Mouse (Mus musculus) forebrain, embryonic 13.5 days (tissue): Measurements from ENCODE around the gene Tkt. TPM values are rescaled to one million over a fixed set of nuclear protein-coding genes. Genes with fewer than 3 reads are reported as not detected.

Source experiments
- ATAC-seq: fragments of 200-750 bp; cut with Nextera tagmentation; 2 replicates; pipeline ENCODE4 v1.8.0; 2017
- H3K27ac ChIP-seq: fragments of 300-500 bp; sonication (generic); 2 replicates; pipeline ENCODE4 v1.5.1; 2015; ENCODE audit warnings: inconsistent platforms, mild to moderate bottlenecking, moderate library complexity
- H3K27me3 ChIP-seq: fragments of 300-500 bp; sonication (generic); 2 replicates; pipeline ENCODE4 v1.6.1; 2015; ENCODE audit warnings: mild to moderate bottlenecking, inconsistent platforms
- H3K36me3 ChIP-seq: fragments of 300-500 bp; sonication (generic); 2 replicates; pipeline ENCODE4 v1.6.1; 2015; ENCODE audit warnings: mild to moderate bottlenecking, inconsistent platforms; ENCODE audit not compliant: poor library complexity, severe bottlenecking
- H3K4me1 ChIP-seq: fragments of 300-500 bp; sonication (generic); 2 replicates; pipeline ENCODE4 v1.6.1; 2015; ENCODE audit warnings: inconsistent platforms
- H3K4me2 ChIP-seq: fragments of 300-500 bp; sonication (generic); 2 replicates; pipeline ENCODE4 v1.6.1; 2015; ENCODE audit warnings: inconsistent platforms, mild to moderate bottlenecking, moderate library complexity
- H3K4me3 ChIP-seq: fragments of 300-500 bp; sonication (generic); 2 replicates; pipeline ENCODE4 v1.5.1; 2015; ENCODE audit warnings: mild to moderate bottlenecking, inconsistent platforms
- H3K9ac ChIP-seq: fragments of 300-500 bp; sonication (generic); 2 replicates; pipeline ENCODE4 v1.6.1; 2015; ENCODE audit warnings: mild to moderate bottlenecking, inconsistent platforms
- H3K9me3 ChIP-seq: fragments of 300-500 bp; sonication (generic); replicated peaks from 2 replicates; pipeline ENCODE4 v1.6.1; 2016; ENCODE audit warnings: inconsistent platforms
- WGBS: fragments of 180-500 bp; shearing (Covaris S2); methylation state at CpG from one replicate; pipeline ENCODE4 v1.1.7; 2015; 5-methylcytosine and 5-hydroxymethylcytosine counted together
- polyA plus RNA-seq: library from polyadenylated mRNA; unstranded; fragments of >200 nt; fragmentation: Nextera tagmentation; extraction: Ambion mirVana; gene quantifications from 2 replicates; pipeline ENCODE4 v1.2.1, GENCODE M21; 2015

Tkt gene
- polyA plus RNA-seq, 1 experiment from 2014 or later, result 274 TPM

DNA sequence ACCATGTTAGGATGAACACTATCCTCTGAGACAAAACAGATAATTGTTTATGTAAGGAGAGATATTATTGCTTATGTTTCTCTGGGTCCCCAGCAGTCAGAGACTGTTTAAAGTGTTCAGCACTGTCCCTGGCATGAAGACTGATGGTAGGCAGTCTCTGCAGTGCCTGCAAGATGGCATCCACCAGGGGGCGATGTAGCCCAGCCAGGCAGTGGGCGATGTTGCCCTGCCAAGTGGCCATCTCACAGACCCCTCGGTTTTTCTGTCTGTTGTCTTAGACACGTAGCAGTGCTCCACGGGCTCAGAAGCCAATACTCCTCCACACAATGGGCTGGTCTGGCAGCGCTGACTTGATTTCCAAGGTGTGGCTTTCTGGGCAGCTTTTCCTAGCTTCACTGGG, 43.3 kb downstream of the Tkt start:
- H3K27ac ChIP-seq, result no peak overlapping the region
- no peak overlapping the region for H3K4me2 ChIP-seq
- H3K4me1 ChIP-seq, result peaks cover 38% of the 10 kb centered on the region
- no peak for ATAC-seq
- 9% methylated on average over 6 of the region's 6 CpGs for WGBS
- H3K27me3 ChIP-seq, result no peaks in the 10 kb centered on the region
- no peaks in the 10 kb centered on the region for H3K36me3 ChIP-seq
- H3K9ac ChIP-seq, result no peak overlapping the region
- H3K9me3 ChIP-seq, result no peaks in the 10 kb centered on the region
- no peak overlapping the region for H3K4me3 ChIP-seq

DNA sequence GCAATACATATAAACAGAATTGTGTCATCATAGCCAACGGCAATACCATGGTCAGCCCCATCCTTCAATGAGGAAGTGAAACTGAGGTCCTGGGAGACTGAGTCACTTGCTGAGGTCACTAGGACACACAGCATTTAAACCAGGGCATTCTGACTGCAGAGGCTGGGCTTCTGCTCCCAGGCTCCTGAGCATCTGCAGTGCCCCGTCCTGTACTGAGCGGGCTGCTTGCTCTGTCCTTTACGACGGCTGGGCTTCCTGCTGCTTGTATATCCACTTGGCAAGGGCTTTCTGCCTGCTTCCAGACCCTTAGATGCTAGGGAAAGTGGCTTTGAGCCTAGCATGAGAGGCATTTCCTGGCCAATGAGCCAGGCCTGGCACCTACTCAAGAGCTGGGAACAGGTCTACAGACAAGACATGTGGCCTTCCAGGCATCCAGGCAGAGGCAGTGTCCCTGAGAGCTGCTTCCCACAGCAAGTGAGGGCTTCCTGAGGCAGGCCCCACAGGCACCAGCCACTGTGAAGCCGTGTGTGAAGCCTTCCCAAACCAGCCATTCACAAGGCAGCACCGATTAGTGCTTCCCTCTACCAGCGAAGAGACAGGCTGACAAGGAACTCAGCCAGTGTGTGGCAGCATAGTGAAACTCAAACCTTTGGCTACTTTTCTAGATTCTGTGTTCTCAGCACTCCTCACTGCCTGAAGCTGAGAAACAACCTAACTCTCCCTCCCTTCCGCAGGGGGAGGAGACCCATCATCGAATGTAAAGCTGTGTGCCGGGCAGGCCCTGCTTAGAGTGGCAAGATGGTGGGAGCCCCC, 45.3 kb downstream of the Tkt start:
- H3K9ac ChIP-seq, result no peak overlapping the region
- 34% methylated on average over 11 of the region's 11 CpGs for WGBS
- H3K27me3 ChIP-seq, result no peaks in the 10 kb centered on the region
- no peaks in the 10 kb centered on the region for H3K9me3 ChIP-seq
- peak; percentile 52 for ATAC-seq
- H3K4me3 ChIP-seq, result no peak overlapping the region
- peak overlapping the region; percentile 82 for H3K27ac ChIP-seq
- 0 out of 2 replicates have a peak, but pooled peaks cover 2% of the 10 kb centered on the region for H3K36me3 ChIP-seq
- H3K4me2 ChIP-seq, result peak overlapping the region; percentile 30; the same call in 1 of the 2 replicates
- peaks cover 26% of the 10 kb centered on the region for H3K4me1 ChIP-seq

DNA sequence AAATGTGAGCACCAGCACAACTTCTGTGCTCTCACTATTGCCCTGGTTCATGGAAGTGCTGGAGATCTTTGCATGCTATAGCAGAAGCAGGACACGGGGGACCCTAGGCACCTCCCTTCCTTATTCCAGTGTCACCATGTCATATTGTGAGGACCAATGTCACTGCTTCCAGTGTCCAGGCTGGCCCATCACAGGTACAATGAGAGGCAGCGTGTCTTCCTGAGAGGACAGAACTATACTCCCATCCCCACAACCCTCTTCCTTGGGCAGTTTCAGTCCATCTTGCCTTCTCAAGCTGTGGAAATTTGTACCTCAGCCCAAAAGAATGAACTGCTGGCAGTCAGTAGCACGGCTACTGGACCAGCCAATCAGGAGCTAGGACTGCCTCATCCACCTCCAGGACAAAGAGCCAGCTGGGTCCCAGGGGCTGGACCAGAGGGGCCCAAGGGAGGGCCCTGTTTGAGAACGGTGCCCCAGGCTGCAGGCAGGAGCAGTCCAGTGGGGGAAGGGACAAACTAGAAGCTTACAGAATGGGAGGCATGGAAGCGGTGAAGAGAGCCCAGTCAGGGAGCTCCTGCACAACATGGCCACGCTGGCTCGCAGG, 46.0 kb downstream of the Tkt start:
- Histone ChIP-seq H3K4me1 (peaks cover 26% of the 10 kb centered on the region), H3K27ac (peak overlapping the region; percentile 82), H3K27me3 (no peaks in the 10 kb centered on the region), H3K4me3 (no peak overlapping the region), H3K36me3 (peaks cover 10% of the 10 kb centered on the region; the same call in 1 of the 2 replicates), H3K9me3 (no peaks in the 10 kb centered on the region), H3K9ac (peak overlapping the region; percentile 41), H3K4me2 (peak overlapping the region; percentile 30)
- ATAC-seq, result peak; percentile 91
- 10% methylated on average over 7 of the region's 7 CpGs for WGBS

GRCm38 (mm10) chr14:30595576-30596313, 47.6 kb downstream of the Tkt start:
- no peak for ATAC-seq
- Histone ChIP-seq H3K27ac (no peak overlapping the region), H3K27me3 (no peaks in the 10 kb centered on the region), H3K4me3 (no peak overlapping the region), H3K9me3 (no peaks in the 10 kb centered on the region), H3K36me3 (peaks cover 14% of the 10 kb centered on the region), H3K9ac (no peak overlapping the region), H3K4me2 (no peak overlapping the region), H3K4me1 (peaks cover 26% of the 10 kb centered on the region)
- 91% methylated on average over 8 of the region's 8 CpGs for WGBS

DNA sequence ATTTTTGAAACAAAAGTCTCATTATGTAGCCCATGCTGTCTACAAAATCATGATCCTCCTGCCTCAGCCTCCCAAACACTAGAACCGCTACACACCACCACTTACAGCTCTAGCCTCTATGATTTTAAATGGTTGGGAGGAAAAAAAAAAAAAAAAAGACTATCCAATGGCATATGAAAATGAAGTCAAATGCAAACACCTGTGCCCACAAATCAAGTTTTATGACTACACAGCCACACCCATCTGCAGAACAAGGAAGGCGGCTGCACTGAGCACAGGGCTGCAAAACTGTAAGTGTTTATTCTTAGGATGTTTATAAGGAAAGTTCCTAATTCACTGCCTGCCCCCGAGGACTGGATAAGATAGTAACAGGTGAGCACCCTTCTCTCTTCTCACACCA, 48.2 kb downstream of the Tkt start:
- ATAC-seq, result no peak
- H3K27ac ChIP-seq, result no peak overlapping the region
- H3K4me2 ChIP-seq, result no peak overlapping the region
- no peaks in the 10 kb centered on the region for H3K27me3 ChIP-seq
- H3K9me3 ChIP-seq, result no peaks in the 10 kb centered on the region
- no peak overlapping the region for H3K9ac ChIP-seq
- WGBS, result 94% methylated on average over 3 of the region's 3 CpGs
- peaks cover 16% of the 10 kb centered on the region for H3K36me3 ChIP-seq
- peaks cover 26% of the 10 kb centered on the region for H3K4me1 ChIP-seq
- no peak overlapping the region for H3K4me3 ChIP-seq

- Histone ChIP-seq H3K27me3 (no peaks in the 10 kb centered on the region), H3K4me2 (no peak overlapping the region), H3K9me3 (no peaks in the 10 kb centered on the region), H3K4me1 (peaks cover 22% of the 10 kb centered on the region), H3K4me3 (no peak overlapping the region), H3K27ac (no peak overlapping the region), H3K36me3 (peaks cover 22% of the 10 kb centered on the region), H3K9ac (no peak overlapping the region)
- ATAC-seq, result no peak
- WGBS, result 66% methylated on average over 2 of the region's 2 CpGs
These were observed 49.0 kb downstream of the Tkt start for GRCm38 (mm10) chr14:30597142-30597541.

DNA sequence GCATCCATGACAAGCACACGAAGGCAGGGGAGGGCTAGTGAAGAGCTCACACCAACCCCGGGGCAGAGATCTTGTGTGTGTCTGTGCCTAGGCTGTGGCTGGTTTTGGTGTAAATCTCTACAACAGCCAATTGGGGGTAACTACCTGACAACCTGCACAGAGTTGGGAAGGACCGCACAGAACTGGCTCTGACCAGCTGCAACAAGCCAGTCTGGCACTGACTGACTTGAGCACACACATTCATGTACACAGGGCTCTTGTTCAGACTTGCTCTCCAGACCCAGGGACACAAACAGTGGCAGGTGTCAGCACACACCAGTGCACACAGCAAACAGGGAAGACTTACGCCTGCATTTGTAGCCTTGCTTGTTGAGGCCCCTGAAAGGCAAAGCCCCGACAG, 58.7 kb downstream of the Tkt start:
- no peak for ATAC-seq
- H3K27me3 ChIP-seq, result no peaks in the 10 kb centered on the region
- no peak overlapping the region for H3K4me2 ChIP-seq
- H3K9ac ChIP-seq, result no peak overlapping the region
- no peaks in the 10 kb centered on the region for H3K9me3 ChIP-seq
- H3K36me3 ChIP-seq, result peaks cover 9% of the 10 kb centered on the region
- no peak overlapping the region for H3K4me3 ChIP-seq
- no peak overlapping the region for H3K27ac ChIP-seq
- WGBS, result 87% methylated on average over 5 of the region's 5 CpGs
- H3K4me1 ChIP-seq, result no peaks in the 10 kb centered on the region

GRCm38 (mm10) chr14:30607696-30608095, 59.5 kb downstream of the Tkt start:
- no peaks in the 10 kb centered on the region for H3K27me3 ChIP-seq
- H3K36me3 ChIP-seq, result peaks cover under 1% of the 10 kb centered on the region; the same call in 1 of the 2 replicates
- WGBS, result 82% methylated on average over 4 of the region's 4 CpGs
- H3K9me3 ChIP-seq, result no peaks in the 10 kb centered on the region
- no peak for ATAC-seq
- H3K27ac ChIP-seq, result no peak overlapping the region
- H3K9ac ChIP-seq, result no peak overlapping the region
- H3K4me2 ChIP-seq, result no peak overlapping the region
- H3K4me1 ChIP-seq, result no peaks in the 10 kb centered on the region
- H3K4me3 ChIP-seq, result no peak overlapping the region

GRCm38 (mm10) chr14:30608176-30608575, 60.0 kb downstream of the Tkt start:
- H3K9me3 ChIP-seq, result no peaks in the 10 kb centered on the region
- no peaks in the 10 kb centered on the region for H3K27me3 ChIP-seq
- no peak overlapping the region for H3K9ac ChIP-seq
- H3K27ac ChIP-seq, result no peak overlapping the region
- 90% methylated on average over 6 of the region's 6 CpGs for WGBS
- H3K4me3 ChIP-seq, result no peak overlapping the region
- H3K4me1 ChIP-seq, result no peaks in the 10 kb centered on the region
- H3K36me3 ChIP-seq, result no peaks in the 10 kb centered on the region
- H3K4me2 ChIP-seq, result no peak overlapping the region
- no peak for ATAC-seq

DNA sequence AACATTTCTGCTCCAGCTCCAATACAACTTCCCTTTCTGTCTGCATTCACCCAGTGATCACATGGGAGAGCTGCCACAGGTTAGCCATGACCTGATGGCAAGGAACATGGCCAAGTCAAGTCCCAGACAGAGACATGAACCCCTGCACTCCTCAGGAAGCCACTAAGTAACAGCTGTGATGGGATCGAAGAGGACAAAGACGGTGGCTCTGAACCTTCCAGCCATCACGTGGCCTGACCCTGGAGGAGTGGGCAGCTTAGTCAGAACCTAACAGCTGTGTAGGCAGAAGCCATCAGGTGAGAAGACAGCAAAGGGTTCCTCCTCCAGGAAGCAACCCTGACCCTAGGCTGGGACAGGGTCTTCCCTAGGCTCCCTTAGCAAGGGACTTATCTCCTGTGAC, 61.3 kb downstream of the Tkt start:
- Histone ChIP-seq H3K4me1 (no peaks in the 10 kb centered on the region), H3K27me3 (no peaks in the 10 kb centered on the region), H3K9me3 (no peaks in the 10 kb centered on the region), H3K4me2 (no peak overlapping the region), H3K4me3 (no peak overlapping the region), H3K27ac (no peak overlapping the region), H3K36me3 (no peaks in the 10 kb centered on the region), H3K9ac (no peak overlapping the region)
- WGBS, result 93% methylated on average over 3 of the region's 3 CpGs
- ATAC-seq, result no peak

- WGBS, result 86% methylated on average over 2 of the region's 2 CpGs
- no peak overlapping the region for H3K27ac ChIP-seq
- ATAC-seq, result no peak
- no peaks in the 10 kb centered on the region for H3K4me1 ChIP-seq
- H3K27me3 ChIP-seq, result no peaks in the 10 kb centered on the region
- H3K9ac ChIP-seq, result no peak overlapping the region
- H3K4me2 ChIP-seq, result no peak overlapping the region
- no peaks in the 10 kb centered on the region for H3K36me3 ChIP-seq
- no peaks in the 10 kb centered on the region for H3K9me3 ChIP-seq
- H3K4me3 ChIP-seq, result no peak overlapping the region
These were observed 62.1 kb downstream of the Tkt start for GRCm38 (mm10) chr14:30610304-30610703.

DNA sequence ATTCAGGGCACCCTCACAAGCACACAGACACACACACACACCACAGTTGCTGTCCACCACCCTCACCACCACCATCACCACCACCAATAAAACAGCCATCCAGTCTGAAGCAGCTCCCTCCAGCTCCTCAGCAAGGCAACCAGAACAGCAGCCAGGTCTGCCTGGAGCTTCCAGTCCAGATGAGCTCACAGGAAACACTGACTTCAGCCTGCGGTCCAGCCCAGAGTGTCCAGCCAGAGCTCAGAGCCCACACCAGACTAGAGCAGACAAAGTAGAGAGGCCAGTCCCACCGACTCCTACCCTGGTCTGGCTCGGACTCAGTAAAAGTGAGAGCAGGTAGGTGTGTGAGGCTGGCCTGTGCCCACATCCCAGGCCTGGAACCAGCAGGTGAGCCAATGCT, 62.8 kb downstream of the Tkt start:
- Histone ChIP-seq H3K27ac (no peak overlapping the region), H3K4me3 (no peak overlapping the region), H3K4me2 (no peak overlapping the region), H3K36me3 (no peaks in the 10 kb centered on the region), H3K4me1 (no peaks in the 10 kb centered on the region), H3K9me3 (no peaks in the 10 kb centered on the region), H3K9ac (no peak overlapping the region), H3K27me3 (no peaks in the 10 kb centered on the region)
- WGBS, result 82% methylated on average over 3 of the region's 3 CpGs
- ATAC-seq, result no peak
